Mouse (Mus musculus): ENCODE data around the gene Egfl8.

The Egfl8 gene

GRCm38 (mm10) chr17:34615871-34616270, at the start of gene Egfl8:
Gene Egfl8, minus strand, starts transcription at chr17:34615971.
- in situ Hi-C loops (cut with MboI, MseI) = loop anchor here (5.0 kb wide), 1 partner anchor 49 kb away; no protein-coding TSS in a partner anchor

GRCm38 (mm10) chr17:34664472-34664871, 48.7 kb upstream of the Egfl8 start:
- in situ Hi-C loops (cut with MboI, MseI) = no loop called here

- in situ Hi-C loops (cut with MboI, MseI) = no loop called here
Observed at GRCm38 (mm10) chr17:34663558-34663957, 47.8 kb upstream of the Egfl8 start.

- in situ Hi-C loops (cut with MboI, MseI) = no loop called here
Observed at GRCm38 (mm10) chr17:34662978-34663377, 47.2 kb upstream of the Egfl8 start.

GRCm38 (mm10) chr17:34662468-34662867, 46.7 kb upstream of the Egfl8 start:
- in situ Hi-C loops (cut with MboI, MseI) = no loop called here

GRCm38 (mm10) chr17:34661121-34661591, 45.4 kb upstream of the Egfl8 start:
- in situ Hi-C loops (cut with MboI, MseI) = no loop called here

GRCm38 (mm10) chr17:34660259-34660820, 44.6 kb upstream of the Egfl8 start:
- in situ Hi-C loops (cut with MboI, MseI) = no loop called here

GRCm38 (mm10) chr17:34659897-34660214, 44.1 kb upstream of the Egfl8 start:
- in situ Hi-C loops (cut with MboI, MseI) = no loop called here

- in situ Hi-C loops (cut with MboI, MseI) = no loop called here
Observed at GRCm38 (mm10) chr17:34659181-34659896, 43.6 kb upstream of the Egfl8 start.

GRCm38 (mm10) chr17:34658591-34658990, 42.8 kb upstream of the Egfl8 start:
- in situ Hi-C loops (cut with MboI, MseI) = no loop called here

- in situ Hi-C loops (cut with MboI, MseI) = no loop called here
Observed at GRCm38 (mm10) chr17:34658145-34658544, 42.4 kb upstream of the Egfl8 start.

GRCm38 (mm10) chr17:34657271-34657670, 41.5 kb upstream of the Egfl8 start:
- in situ Hi-C loops (cut with MboI, MseI) = no loop called here

- in situ Hi-C loops (cut with MboI, MseI) = no loop called here
Observed at GRCm38 (mm10) chr17:34656666-34657065, 40.9 kb upstream of the Egfl8 start.

GRCm38 (mm10) chr17:34655581-34655991, 39.8 kb upstream of the Egfl8 start:
- in situ Hi-C loops (cut with MboI, MseI) = no loop called here

GRCm38 (mm10) chr17:34655160-34655559, 39.4 kb upstream of the Egfl8 start:
- in situ Hi-C loops (cut with MboI, MseI) = no loop called here

- in situ Hi-C loops (cut with MboI, MseI) = no loop called here
Observed at GRCm38 (mm10) chr17:34654392-34654791, 38.6 kb upstream of the Egfl8 start.

GRCm38 (mm10) chr17:34653746-34654285, 38.0 kb upstream of the Egfl8 start:
- in situ Hi-C loops (cut with MboI, MseI) = no loop called here

- in situ Hi-C loops (cut with MboI, MseI) = no loop called here
Observed at GRCm38 (mm10) chr17:34652985-34653384, 37.2 kb upstream of the Egfl8 start.

GRCm38 (mm10) chr17:34652546-34652945, 36.8 kb upstream of the Egfl8 start:
- in situ Hi-C loops (cut with MboI, MseI) = no loop called here

- in situ Hi-C loops (cut with MboI, MseI) = no loop called here
Observed at GRCm38 (mm10) chr17:34651507-34652221, 35.9 kb upstream of the Egfl8 start.

GRCm38 (mm10) chr17:34650781-34651180, 35.0 kb upstream of the Egfl8 start:
- in situ Hi-C loops (cut with MboI, MseI) = no loop called here

GRCm38 (mm10) chr17:34649106-34649864, 33.5 kb upstream of the Egfl8 start:
- in situ Hi-C loops (cut with MboI, MseI) = loop anchor here (25.0 kb wide), 1 partner anchor 463 kb away; the partner anchor contains the start of genes Csnk2b, Gpank1, Ly6g5b and Ly6g5c

Data from T-helper 1 cell (primary cell).